Mouse (Mus musculus) regulatory T cell (primary cell): ENCODE results near the gene Ankrd55.

Experiments
- in situ Hi-C: fragments of 300-600 bp; cut with MboI, MseI; formaldehyde crosslinking; loops from one replicate; pipeline ENCODE4 v1.15.1; 2025; ENCODE audit warnings: high pct_unique_total_duplicates

The Ankrd55 gene

DNA sequence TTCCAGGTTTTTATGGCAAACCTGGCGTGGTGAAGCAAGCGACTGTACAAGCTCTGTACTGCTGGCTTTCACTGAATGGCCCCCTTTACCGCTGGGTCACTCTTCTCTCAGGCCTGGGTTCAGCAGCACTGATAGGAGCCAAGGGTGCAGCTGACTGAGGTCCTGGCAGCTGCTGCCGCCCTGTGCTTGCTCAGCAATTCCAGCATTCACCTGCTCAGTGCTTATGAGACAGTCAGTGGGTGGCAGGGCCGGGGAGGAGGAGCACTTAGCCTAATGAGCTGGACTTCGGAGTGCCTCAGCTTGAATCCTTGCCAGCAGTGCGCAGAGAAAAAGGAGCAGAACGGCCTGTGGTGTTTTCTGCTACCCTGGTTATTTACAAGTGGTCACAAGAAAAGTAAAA is 87.5 kb downstream of the Ankrd55 start:
- in situ Hi-C loops = no loop called here

GRCm38 (mm10) chr13:112378782-112379305 is 90.6 kb downstream of the Ankrd55 start:
- in situ Hi-C loops = no loop called here

DNA sequence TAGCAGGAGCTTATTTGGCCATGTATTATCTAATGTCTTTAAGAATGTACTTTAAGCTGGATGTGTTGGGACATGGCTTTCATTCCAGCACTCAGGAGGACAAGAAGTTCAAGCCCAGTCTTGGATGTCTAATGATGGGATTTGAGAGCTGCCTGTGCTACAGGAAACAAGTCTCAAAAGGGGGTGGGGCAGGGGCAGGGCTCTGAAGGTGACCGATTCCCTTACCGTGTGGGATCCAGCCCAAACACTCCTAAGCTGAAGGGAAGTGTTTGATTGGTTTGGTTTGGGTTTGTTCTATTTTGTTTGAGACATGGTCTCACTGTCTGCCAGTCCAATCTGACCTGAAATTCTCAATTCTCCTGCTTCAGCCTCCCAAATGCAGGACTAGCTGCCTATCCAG is 93.2 kb downstream of the Ankrd55 start:
- in situ Hi-C loops = no loop called here

DNA sequence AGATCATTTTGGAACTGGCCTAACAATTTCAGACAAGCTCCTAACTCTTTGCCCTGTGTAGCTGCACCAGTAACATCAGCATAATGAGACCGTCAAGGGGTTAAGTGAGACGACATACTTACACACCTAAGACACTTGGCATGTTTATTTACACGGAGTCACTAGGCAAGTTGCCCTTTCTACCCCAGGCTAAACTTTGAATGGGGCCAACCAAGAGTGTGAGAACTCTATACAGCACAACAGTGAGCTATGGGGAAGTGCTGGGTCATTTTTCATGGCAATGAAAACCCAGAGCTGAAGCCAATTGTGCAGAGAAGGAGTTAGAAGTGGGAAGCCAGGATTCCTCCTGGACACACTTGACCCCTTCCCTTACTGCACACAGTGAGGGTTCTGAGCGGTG is 94.2 kb downstream of the Ankrd55 start:
- in situ Hi-C loops = no loop called here

- in situ Hi-C loops = no loop called here
Measured at GRCm38 (mm10) chr13:112382956-112383355, 94.7 kb downstream of the Ankrd55 start.

GRCm38 (mm10) chr13:112383941-112384659 is 95.8 kb downstream of the Ankrd55 start:
- in situ Hi-C loops = no loop called here

- in situ Hi-C loops = no loop called here
Measured at GRCm38 (mm10) chr13:112385040-112385439, 96.8 kb downstream of the Ankrd55 start.

- in situ Hi-C loops = no loop called here
Measured at GRCm38 (mm10) chr13:112386494-112387075, 98.3 kb downstream of the Ankrd55 start.

DNA sequence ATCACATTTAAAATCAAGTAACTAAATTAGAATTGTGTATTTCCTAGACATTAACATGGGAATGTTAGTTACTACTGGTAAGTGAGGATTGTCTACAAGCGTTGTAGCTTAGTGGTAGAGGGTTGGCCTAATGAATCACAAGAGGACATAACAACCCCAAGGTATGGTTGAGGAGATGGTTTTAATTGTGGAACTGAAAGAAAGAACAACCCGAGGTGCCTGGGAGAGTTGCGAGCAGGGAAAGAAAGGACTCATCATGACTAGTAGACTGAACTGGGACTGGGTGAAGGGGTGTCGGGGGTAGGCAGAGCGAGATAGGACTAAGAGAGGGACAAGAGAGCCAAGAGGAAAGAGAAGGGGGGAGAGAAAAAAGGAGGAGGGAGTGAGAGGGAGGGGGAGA is 99.0 kb downstream of the Ankrd55 start:
- in situ Hi-C loops = no loop called here

GRCm38 (mm10) chr13:112388176-112388575 is 99.9 kb downstream of the Ankrd55 start:
- in situ Hi-C loops = no loop called here

- in situ Hi-C loops = no loop called here
Measured at GRCm38 (mm10) chr13:112390206-112390605, 102.0 kb downstream of the Ankrd55 start.

DNA sequence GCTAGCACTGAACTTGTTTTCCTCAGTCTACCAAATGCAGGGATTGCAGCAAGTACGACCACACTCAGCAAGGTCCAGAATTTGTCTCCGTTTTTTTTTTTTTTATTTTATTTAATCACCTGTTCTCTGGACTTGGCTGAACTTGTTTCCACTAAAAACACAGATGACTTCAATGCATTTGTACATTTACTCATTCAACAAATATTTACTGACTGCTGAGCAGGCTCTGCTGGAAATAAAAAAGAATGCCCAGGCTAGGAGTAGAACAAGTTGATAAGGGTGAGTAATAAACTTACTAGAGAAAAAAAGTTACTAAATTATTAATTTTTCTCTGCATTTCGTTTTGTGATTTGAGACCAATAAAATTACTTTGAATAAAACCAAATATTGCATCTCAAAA is 103.1 kb downstream of the Ankrd55 start:
- in situ Hi-C loops = no loop called here

GRCm38 (mm10) chr13:112393356-112393755 is 105.1 kb downstream of the Ankrd55 start:
- in situ Hi-C loops = no loop called here

- in situ Hi-C loops = no loop called here
Measured at GRCm38 (mm10) chr13:112394271-112394670, 106.0 kb downstream of the Ankrd55 start.

DNA sequence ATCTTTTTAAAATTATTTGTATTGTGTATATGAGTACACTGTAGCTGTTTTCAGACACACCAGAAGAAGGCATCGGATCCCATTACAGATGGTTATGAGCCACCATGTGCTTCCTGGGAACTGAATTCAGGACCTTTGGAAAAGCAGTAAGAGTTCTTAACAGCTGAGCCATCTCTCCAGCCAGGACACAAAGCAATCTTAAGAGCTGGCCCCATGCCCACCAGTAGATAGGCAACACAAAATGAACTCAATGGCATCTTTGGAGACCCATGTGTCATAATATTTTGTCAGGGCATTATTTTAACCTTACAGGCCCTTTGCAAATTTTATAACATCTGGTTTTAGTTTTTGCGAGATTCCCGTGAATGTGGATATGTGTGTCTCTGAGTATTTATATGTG is 116.5 kb downstream of the Ankrd55 start:
- in situ Hi-C loops = loop anchor here (25.0 kb wide), 2 partner anchors 92 to 1183 kb away; no protein-coding TSS in a partner anchor

DNA sequence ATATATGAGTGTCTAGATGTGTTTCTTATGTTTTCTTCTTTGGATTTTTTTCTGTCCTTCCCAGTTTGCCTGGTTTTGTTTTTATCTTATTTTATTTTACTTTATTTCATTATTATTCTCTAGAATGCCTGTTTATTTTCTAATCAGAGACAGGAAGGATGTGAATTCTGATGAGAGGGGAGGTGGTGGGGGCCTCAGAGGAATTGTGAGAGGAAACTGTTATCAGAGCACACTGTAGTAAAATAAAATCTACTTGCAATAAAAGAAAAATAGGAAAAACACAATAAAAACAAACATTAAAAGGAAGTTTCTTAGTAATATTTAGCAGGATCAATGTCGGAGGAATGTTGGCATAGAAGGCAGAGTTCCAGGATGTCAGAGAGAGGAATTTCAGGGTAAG is 116.9 kb downstream of the Ankrd55 start:
- in situ Hi-C loops = loop anchor here (25.0 kb wide), 2 partner anchors 93 to 1182 kb away; no protein-coding TSS in a partner anchor

DNA sequence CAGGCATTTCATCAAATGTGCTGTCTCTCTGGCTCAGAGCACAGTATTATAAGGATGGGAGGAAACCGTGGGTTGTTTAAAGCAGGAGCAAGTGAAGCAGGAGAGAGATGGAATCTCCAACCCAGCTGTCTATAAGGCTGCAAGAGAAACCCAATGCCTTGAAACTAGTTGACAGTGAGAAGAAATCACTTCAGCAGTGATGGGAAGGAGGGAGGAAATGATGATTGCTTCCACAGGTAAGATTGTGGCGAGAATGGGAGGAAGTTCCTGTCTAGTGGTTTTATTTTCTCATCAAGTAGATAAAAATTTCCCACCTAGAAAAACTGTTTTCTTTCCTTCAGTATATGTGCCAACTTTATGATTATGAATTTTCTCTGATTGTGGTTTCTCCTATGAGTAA is 118.4 kb downstream of the Ankrd55 start:
- in situ Hi-C loops = loop anchor here (25.0 kb wide), 2 partner anchors 94 to 1181 kb away; no protein-coding TSS in a partner anchor

DNA sequence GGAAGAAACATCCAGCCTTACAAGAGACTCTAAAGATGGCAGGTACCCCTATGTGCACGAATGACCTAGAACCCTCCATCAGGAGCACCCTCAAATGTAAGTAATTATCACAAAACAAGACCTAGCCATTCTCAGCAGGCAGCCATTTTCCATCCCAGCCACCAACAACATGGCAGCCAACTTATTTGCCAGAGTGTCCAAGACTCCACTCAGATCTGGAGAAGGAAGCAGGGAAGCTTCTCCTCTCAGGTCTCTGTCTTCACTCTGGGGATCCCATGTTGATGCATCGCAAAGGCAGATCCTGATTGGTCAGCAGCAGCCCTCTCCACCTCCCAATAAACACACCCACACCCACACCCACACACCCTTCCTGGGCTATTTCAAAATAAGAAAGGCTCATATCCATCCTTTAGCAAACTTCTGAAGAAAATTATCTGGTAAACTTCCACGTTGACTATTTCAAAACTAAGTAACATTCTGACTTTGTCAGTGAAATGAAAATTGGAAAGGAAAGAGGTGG is 119.0 kb downstream of the Ankrd55 start:
- in situ Hi-C loops = loop anchor here (25.0 kb wide), 2 partner anchors 95 to 1180 kb away; no protein-coding TSS in a partner anchor

- in situ Hi-C loops = loop anchor here (25.0 kb wide), 2 partner anchors 96 to 1179 kb away; no protein-coding TSS in a partner anchor
Measured at GRCm38 (mm10) chr13:112407776-112408490, 119.7 kb downstream of the Ankrd55 start.

DNA sequence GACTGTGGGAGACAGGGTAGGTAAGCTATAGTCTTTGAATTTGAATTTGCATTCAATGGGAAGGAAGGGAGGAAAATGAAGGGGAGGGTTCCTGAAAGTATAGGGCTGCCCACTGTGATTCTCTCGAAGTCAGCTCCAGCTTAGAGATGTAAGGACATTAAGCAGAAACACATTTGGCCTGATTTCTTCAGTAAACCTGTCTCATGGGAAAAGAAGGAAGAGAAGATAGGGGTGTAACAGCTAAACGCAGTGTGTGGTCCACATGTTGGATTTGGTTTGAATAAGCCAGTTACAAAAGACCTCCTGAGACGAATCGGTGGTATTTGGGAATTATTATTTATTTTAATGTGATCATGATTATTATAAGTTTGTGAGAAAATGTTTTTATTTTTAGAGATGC is 120.5 kb downstream of the Ankrd55 start:
- in situ Hi-C loops = loop anchor here (25.0 kb wide), 2 partner anchors 96 to 1179 kb away; no protein-coding TSS in a partner anchor

DNA sequence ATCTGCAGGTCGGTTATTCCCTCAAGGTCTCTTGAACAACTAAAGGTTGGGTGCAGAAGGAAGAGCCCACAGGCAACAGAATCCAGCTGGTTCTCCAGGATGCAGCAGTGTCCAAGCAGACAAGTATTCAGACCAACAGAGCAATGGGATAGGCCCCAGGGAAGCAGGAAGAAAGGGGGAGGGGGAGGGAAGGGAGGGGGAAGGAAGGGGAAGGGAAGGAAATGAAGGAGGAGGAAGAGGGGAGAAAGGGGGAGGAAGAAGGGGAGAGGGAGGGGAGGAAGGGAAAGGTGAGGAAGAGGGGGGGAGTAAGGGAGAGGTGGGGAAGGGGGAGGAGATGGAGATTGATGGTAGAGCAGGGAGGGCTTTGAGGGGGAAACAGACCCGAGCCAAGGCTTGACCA is 121.1 kb downstream of the Ankrd55 start:
- in situ Hi-C loops = loop anchor here (25.0 kb wide), 2 partner anchors 97 to 1178 kb away; no protein-coding TSS in a partner anchor

- in situ Hi-C loops = loop anchor here (25.0 kb wide), 2 partner anchors 98 to 1177 kb away; no protein-coding TSS in a partner anchor
Measured at GRCm38 (mm10) chr13:112409851-112410250, 121.6 kb downstream of the Ankrd55 start.
